Mouse (Mus musculus) heart, postnatal 0 days (tissue): ENCODE results near the gene Pcyt1b.

Source experiments
- CTCF ChIP-seq: IDR thresholded peaks from 2 replicates; pipeline ENCODE4 v1.5.1; 2016; ENCODE audit warnings: antibody characterized with exemption, control low read depth, low read depth
- EP300 ChIP-seq: IDR thresholded peaks from 2 replicates; pipeline ENCODE4 v1.6.1; 2016; ENCODE audit warnings: antibody characterized with exemption, low read depth

- TF ChIP-seq EP300, result no peak
- TF ChIP-seq CTCF, result no peak
Observed at GRCm38 (mm10) chrX:93732975-93733748, 78.5 kb downstream of the Pcyt1b start.
